Comparison of ENCODE assay signal across 8 mouse cellular contexts in genomic region chr17:56111864-56112263, GRCm38 (mm10). TPM values are rescaled to one million over a fixed set of nuclear protein-coding genes. Genes with fewer than 3 reads are reported as not detected.
DNase-seq lines count a peak whose midpoint lies in the region; ATAC-seq lines count a peak whose summit lies in the region.

No protein-coding gene starts in this region.

- no peak overlapping the region for H3K4me2 ChIP-seq in neural tube, embryonic 15.5 days
- H3K4me2 ChIP-seq in embryonic facial prominence, embryonic 14.5 days (ENCODE audit: low read depth, low read length): no peak overlapping the region
- no peak overlapping the region for H3K4me2 ChIP-seq in intestine, embryonic 15.5 days (replicated peaks)
- no peak overlapping the region for H3K4me2 ChIP-seq in liver, embryonic 12.5 days
- H3K4me2 ChIP-seq in neural tube, embryonic 13.5 days: no peak overlapping the region

- peak; percentile 73 for DNase-seq in neural tube, embryonic 10.5 days (ENCODE audit: extremely low spot score, low spot score)
- peak; percentile 87 for DNase-seq in brain, adult 2 months (ENCODE audit: low read depth, low spot score)
- peak; percentile 81 for DNase-seq in embryonic facial prominence, embryonic 14.5 days (ENCODE audit: low spot score)
- DNase-seq in Muller cell, postnatal 12 days (ENCODE audit: inconsistent ontology term): no peak

- H3K4me1 ChIP-seq in neural tube, embryonic 15.5 days: no peaks in the 10 kb centered on the region
- H3K4me1 ChIP-seq in embryonic facial prominence, embryonic 14.5 days (ENCODE audit: control insufficient read depth, insufficient read depth, low read length): no peaks in the 10 kb centered on the region
- H3K4me1 ChIP-seq in intestine, embryonic 15.5 days (replicated peaks): no peaks in the 10 kb centered on the region
- peaks cover 2% of the 10 kb centered on the region for H3K4me1 ChIP-seq in liver, embryonic 12.5 days
- peaks cover 10% of the 10 kb centered on the region; the same call in 1 of the 2 replicates for H3K4me1 ChIP-seq in neural tube, embryonic 13.5 days (replicated peaks)

- H3K9me3 ChIP-seq in neural tube, embryonic 15.5 days (replicated peaks): no peaks in the 10 kb centered on the region
- no peaks in the 10 kb centered on the region for H3K9me3 ChIP-seq in embryonic facial prominence, embryonic 14.5 days (ENCODE audit: control insufficient read depth, low read length)
- H3K9me3 ChIP-seq in intestine, embryonic 15.5 days: no peaks in the 10 kb centered on the region
- no peaks in the 10 kb centered on the region for H3K9me3 ChIP-seq in liver, embryonic 12.5 days (replicated peaks)
- no peaks in the 10 kb centered on the region for H3K9me3 ChIP-seq in neural tube, embryonic 13.5 days

- no peak overlapping the region for H3K4me3 ChIP-seq in neural tube, embryonic 15.5 days (replicated peaks)
- H3K4me3 ChIP-seq in embryonic facial prominence, embryonic 14.5 days (ENCODE audit: low read depth, low read length): no peak overlapping the region
- H3K4me3 ChIP-seq in intestine, embryonic 15.5 days (replicated peaks): no peak overlapping the region
- no peak overlapping the region for H3K4me3 ChIP-seq in liver, embryonic 12.5 days
- H3K4me3 ChIP-seq in neural tube, embryonic 13.5 days: no peak overlapping the region

- H3K36me3 ChIP-seq in neural tube, embryonic 15.5 days: no peaks in the 10 kb centered on the region
- H3K36me3 ChIP-seq in embryonic facial prominence, embryonic 14.5 days (ENCODE audit: control insufficient read depth, insufficient read depth, low read length): no peaks in the 10 kb centered on the region
- H3K36me3 ChIP-seq in intestine, embryonic 15.5 days: no peaks in the 10 kb centered on the region
- H3K36me3 ChIP-seq in liver, embryonic 12.5 days: no peaks in the 10 kb centered on the region
- H3K36me3 ChIP-seq in neural tube, embryonic 13.5 days: no peaks in the 10 kb centered on the region

- peaks cover 8% of the 10 kb centered on the region for H3K27me3 ChIP-seq in neural tube, embryonic 15.5 days (replicated peaks)
- H3K27me3 ChIP-seq in embryonic facial prominence, embryonic 14.5 days (replicated peaks; ENCODE audit: control insufficient read depth, insufficient read depth, low read length): peaks cover 1% of the 10 kb centered on the region
- peaks cover 4% of the 10 kb centered on the region; the same call in 1 of the 2 replicates for H3K27me3 ChIP-seq in intestine, embryonic 15.5 days (replicated peaks)
- peaks cover 25% of the 10 kb centered on the region for H3K27me3 ChIP-seq in liver, embryonic 12.5 days (replicated peaks)
- H3K27me3 ChIP-seq in neural tube, embryonic 13.5 days: peaks cover 9% of the 10 kb centered on the region

- no peak overlapping the region for H3K9ac ChIP-seq in neural tube, embryonic 15.5 days (replicated peaks)
- no peak overlapping the region for H3K9ac ChIP-seq in embryonic facial prominence, embryonic 14.5 days (ENCODE audit: low read depth, low read length)
- no peak overlapping the region for H3K9ac ChIP-seq in intestine, embryonic 15.5 days
- H3K9ac ChIP-seq in liver, embryonic 12.5 days: no peak overlapping the region
- H3K9ac ChIP-seq in neural tube, embryonic 13.5 days: no peak overlapping the region

- ATAC-seq in neural tube, embryonic 15.5 days (ENCODE audit: low FRiP score): no peak
- no peak for ATAC-seq in embryonic facial prominence, embryonic 14.5 days (ENCODE audit: low read depth)
- ATAC-seq in intestine, embryonic 15.5 days: 0 out of 2 replicates have a peak, but pooled peaks have one; percentile 32
- peak; percentile 27 for ATAC-seq in liver, embryonic 12.5 days
- peak; percentile 14; the same call in 1 of the 2 replicates for ATAC-seq in neural tube, embryonic 13.5 days (ENCODE audit: low read depth)

- no peak overlapping the region for H3K27ac ChIP-seq in neural tube, embryonic 15.5 days (replicated peaks)
- no peak overlapping the region for H3K27ac ChIP-seq in embryonic facial prominence, embryonic 14.5 days (replicated peaks; ENCODE audit: low read depth, low read length)
- H3K27ac ChIP-seq in intestine, embryonic 15.5 days: no peak overlapping the region
- no peak overlapping the region for H3K27ac ChIP-seq in liver, embryonic 12.5 days
- no peak overlapping the region for H3K27ac ChIP-seq in neural tube, embryonic 13.5 days (replicated peaks)

- WGBS in neural tube, embryonic 15.5 days: 45% methylated on average over 5 of the region's 5 CpGs
- WGBS in embryonic facial prominence, embryonic 14.5 days: 36% methylated on average over 4 of the region's 5 CpGs
- WGBS in intestine, embryonic 15.5 days: 55% methylated on average over 5 of the region's 5 CpGs
- 41% methylated on average over 5 of the region's 5 CpGs for WGBS in liver, embryonic 12.5 days (ENCODE audit: insufficient replicate concordance)
- 42% methylated on average over 5 of the region's 5 CpGs for WGBS in neural tube, embryonic 13.5 days

RNA-seq across cellular contexts. Expression of gene Plin4, which starts 2.3 kb away (rescaled TPM):
- 0.09 and 0.10 TPM in 2 replicates for polyA plus RNA-seq in neural tube, embryonic 15.5 days (2015; fragmentation: Nextera tagmentation; extraction: Ambion mirVana)
- 0.08 and 0.33 TPM in 2 replicates for polyA plus RNA-seq in embryonic facial prominence, embryonic 14.5 days (2014; fragmentation: Nextera tagmentation; extraction: Ambion mirVana)
- 0.03 and 0.14 TPM in 2 replicates for polyA plus RNA-seq in intestine, embryonic 15.5 days (2015; fragmentation: Nextera tagmentation; extraction: Ambion mirVana)
- 0.05 and 0.06 TPM in 2 replicates for polyA plus RNA-seq in liver, embryonic 12.5 days (2016; fragmentation: Nextera tagmentation; extraction: Ambion mirVana)
- polyA plus RNA-seq in neural tube, embryonic 13.5 days (2015; fragmentation: Nextera tagmentation; extraction: Ambion mirVana): 0.03 and 0.11 TPM in 2 replicates

RNA-seq across cellular contexts. Expression of gene Plin5, which starts 5.5 kb away (rescaled TPM):
- polyA plus RNA-seq in neural tube, embryonic 15.5 days (2015; fragmentation: Nextera tagmentation; extraction: Ambion mirVana): 2.4 and 2.7 TPM in 2 replicates
- polyA plus RNA-seq in embryonic facial prominence, embryonic 14.5 days (2014; fragmentation: Nextera tagmentation; extraction: Ambion mirVana): 0.54 and 0.57 TPM in 2 replicates
- 0.52 and 0.85 TPM in 2 replicates for polyA plus RNA-seq in intestine, embryonic 15.5 days (2015; fragmentation: Nextera tagmentation; extraction: Ambion mirVana)
- 0.25 and 0.38 TPM in 2 replicates for polyA plus RNA-seq in liver, embryonic 12.5 days (2016; fragmentation: Nextera tagmentation; extraction: Ambion mirVana)
- 0.83 and 0.93 TPM in 2 replicates for polyA plus RNA-seq in neural tube, embryonic 13.5 days (2015; fragmentation: Nextera tagmentation; extraction: Ambion mirVana)

RNA-seq across cellular contexts. Expression of gene Lrg1, which starts 9.9 kb away (rescaled TPM):
- 0.22 and 0.63 TPM in 2 replicates for polyA plus RNA-seq in neural tube, embryonic 15.5 days (2015; fragmentation: Nextera tagmentation; extraction: Ambion mirVana)
- 0.62 and 1.3 TPM in 2 replicates for polyA plus RNA-seq in embryonic facial prominence, embryonic 14.5 days (2014; fragmentation: Nextera tagmentation; extraction: Ambion mirVana)
- polyA plus RNA-seq in intestine, embryonic 15.5 days (2015; fragmentation: Nextera tagmentation; extraction: Ambion mirVana): 0.15 and 0.33 TPM in 2 replicates
- polyA plus RNA-seq in liver, embryonic 12.5 days (2016; fragmentation: Nextera tagmentation; extraction: Ambion mirVana): 0.27 and 0.48 TPM in 2 replicates
- polyA plus RNA-seq in neural tube, embryonic 13.5 days (2015; fragmentation: Nextera tagmentation; extraction: Ambion mirVana): 0.22 TPM in 1 of 2 replicates, not detected in the other

RNA-seq across cellular contexts. Expression of gene Sema6b, which starts 28.3 kb away (rescaled TPM):
- 12.3 and 16.2 TPM in 2 replicates for polyA plus RNA-seq in neural tube, embryonic 15.5 days (2015; fragmentation: Nextera tagmentation; extraction: Ambion mirVana)
- 4.3 and 5.4 TPM in 2 replicates for polyA plus RNA-seq in embryonic facial prominence, embryonic 14.5 days (2014; fragmentation: Nextera tagmentation; extraction: Ambion mirVana)
- polyA plus RNA-seq in intestine, embryonic 15.5 days (2015; fragmentation: Nextera tagmentation; extraction: Ambion mirVana): 1.4 TPM in 2 replicates
- 1.5 and 1.7 TPM in 2 replicates for polyA plus RNA-seq in liver, embryonic 12.5 days (2016; fragmentation: Nextera tagmentation; extraction: Ambion mirVana)
- polyA plus RNA-seq in neural tube, embryonic 13.5 days (2015; fragmentation: Nextera tagmentation; extraction: Ambion mirVana): 10.9 and 11.1 TPM in 2 replicates

RNA-seq across cellular contexts. Expression of gene Hdgfl2, which starts 32.4 kb away (rescaled TPM):
- 124 and 134 TPM in 2 replicates for polyA plus RNA-seq in neural tube, embryonic 15.5 days (2015; fragmentation: Nextera tagmentation; extraction: Ambion mirVana)
- polyA plus RNA-seq in embryonic facial prominence, embryonic 14.5 days (2014; fragmentation: Nextera tagmentation; extraction: Ambion mirVana): 75.6 and 84.3 TPM in 2 replicates
- 85.7 and 86.9 TPM in 2 replicates for polyA plus RNA-seq in intestine, embryonic 15.5 days (2015; fragmentation: Nextera tagmentation; extraction: Ambion mirVana)
- 86.7 and 89.4 TPM in 2 replicates for polyA plus RNA-seq in liver, embryonic 12.5 days (2016; fragmentation: Nextera tagmentation; extraction: Ambion mirVana)
- 140 and 150 TPM in 2 replicates for polyA plus RNA-seq in neural tube, embryonic 13.5 days (2015; fragmentation: Nextera tagmentation; extraction: Ambion mirVana)

Comparison
In these comparisons a context has a peak if more than half of its experiments do, and no peak if none do; other contexts are left out.
1. ATAC-seq: peak in intestine, embryonic 15.5 days (single experiment), liver, embryonic 12.5 days (single experiment) and neural tube, embryonic 13.5 days (single experiment); none in neural tube, embryonic 15.5 days (single experiment) and embryonic facial prominence, embryonic 14.5 days (single experiment).